Mouse (Mus musculus) ES-E14 (cell line): ENCODE measurements at regions not wholly inside any gene's neighbourhood (a gene's known extent, or its start where the extent isn't known, plus 50 kb on each side); places are given as distances from the start of the nearest gene placed in this dataset.

Experiments
- CHD2 ChIP-seq: IDR thresholded peaks from 2 replicates; pipeline ENCODE4 v1.6.1; 2014; ENCODE audit warnings: mild to moderate bottlenecking, low read depth, low read length, inconsistent platforms
- HCFC1 ChIP-seq: IDR thresholded peaks from 2 replicates; pipeline ENCODE4 v1.6.1; 2012; ENCODE audit warnings: low read length, inconsistent platforms, borderline replicate concordance; ENCODE audit not compliant: insufficient read depth
- MAFK ChIP-seq: IDR thresholded peaks from 2 replicates; pipeline ENCODE4 v1.6.1; 2014; ENCODE audit warnings: mild to moderate bottlenecking, low read depth, low read length, inconsistent platforms; ENCODE audit not compliant: insufficient read depth

DNA sequence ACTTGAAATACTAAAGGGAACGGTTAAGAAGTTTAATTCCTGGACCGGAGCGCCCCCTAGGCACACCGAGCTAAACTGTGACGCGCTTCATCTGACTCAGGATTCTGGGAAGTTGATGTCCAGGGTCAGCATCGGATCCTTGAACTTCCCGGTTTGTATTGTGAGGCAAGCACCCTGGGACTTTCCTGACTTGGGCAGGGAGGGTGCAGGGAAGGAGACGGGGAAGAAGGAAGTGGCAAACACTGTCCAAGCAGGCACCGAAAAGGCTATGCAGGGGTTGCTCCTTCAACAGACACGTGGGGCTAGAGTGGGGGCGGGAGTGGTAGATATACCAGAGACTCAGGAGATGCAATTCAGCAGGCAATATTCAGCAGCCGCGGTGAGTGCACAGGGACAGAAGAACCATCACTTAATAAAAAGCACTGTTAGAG, 132.7 kb upstream of the Teddm2 start:
- TF ChIP-seq HCFC1 (no peak), MAFK (no peak), CHD2 (no peak)
